Mouse (Mus musculus): ENCODE measurements at regions not wholly inside any gene's neighbourhood (a gene's known extent, or its start where the extent isn't known, plus 50 kb on each side); places are given as distances from the start of the nearest gene placed in this dataset.

DNA sequence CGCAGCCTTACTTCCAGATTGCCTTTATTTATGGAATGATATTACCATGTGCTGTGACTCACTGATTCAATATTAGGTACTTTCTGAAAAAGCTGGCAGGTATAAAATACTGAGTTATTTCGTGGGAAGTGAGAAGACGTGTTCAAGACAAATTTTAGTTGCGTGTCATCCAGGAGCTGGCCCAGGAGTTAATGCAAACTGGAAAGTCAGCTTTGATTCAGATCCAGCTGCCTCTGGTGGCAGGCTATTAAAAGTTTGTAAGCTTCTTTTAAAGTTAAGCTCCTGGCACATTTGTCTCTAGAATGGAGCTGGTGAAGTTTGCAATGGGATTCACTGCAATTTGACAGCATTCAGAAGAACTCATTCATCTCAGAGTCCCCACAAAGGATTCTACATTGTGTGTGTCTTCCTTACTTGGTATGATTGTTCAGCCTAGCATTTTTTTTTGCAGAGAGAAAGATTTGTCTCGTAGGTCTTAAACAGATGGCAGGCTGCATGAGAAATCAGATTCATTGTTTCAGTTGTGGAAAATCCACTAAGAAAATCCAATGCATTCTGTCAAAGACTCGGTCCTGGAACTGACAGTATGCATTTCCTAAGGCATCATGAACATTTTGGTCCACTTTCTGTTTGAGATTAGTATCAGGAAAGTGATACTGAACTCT, 599.1 kb downstream of the Gm19410 start:
- Histone ChIP-seq H3K4me3 (ENCODE audit: insufficient read depth in 1 of 2, low read depth in 2 of 2, low read length in 2 of 2) (no peak overlapping the region), H3K27ac (no peak overlapping the region), H3K9ac (replicated peaks) (no peak overlapping the region), H3K4me1 (replicated peaks; ENCODE audit: control insufficient read depth in 2 of 2, insufficient read depth in 2 of 2, low read length in 1 of 2) (no peaks in the 10 kb centered on the region), H3K27me3 (ENCODE audit: control insufficient read depth, insufficient read depth, low read length) (no peaks in the 10 kb centered on the region), H3K9me3 (ENCODE audit: control insufficient read depth, low read length) (no peaks in the 10 kb centered on the region), H3K4me2 (ENCODE audit: low read depth) (no peak overlapping the region), H3K36me3 (replicated peaks; ENCODE audit: control insufficient read depth, insufficient read depth, low read depth) (no peaks in the 10 kb centered on the region)
- TF ChIP-seq CTCF (IDR thresholded peaks at IDR 0.05; ENCODE audit: low read depth) (no peak), EP300 (IDR thresholded peaks at IDR 0.05; ENCODE audit: low read depth) (no peak)
- ATAC-seq (ENCODE audit: insufficient read depth), result no peak
- WGBS (ENCODE audit: insufficient replicate concordance), result 65% methylated on average over 6 of the region's 6 CpGs
- no peak for DNase-seq (ENCODE audit: low read depth in 3 of 3, low spot score in 3 of 3)

DNA sequence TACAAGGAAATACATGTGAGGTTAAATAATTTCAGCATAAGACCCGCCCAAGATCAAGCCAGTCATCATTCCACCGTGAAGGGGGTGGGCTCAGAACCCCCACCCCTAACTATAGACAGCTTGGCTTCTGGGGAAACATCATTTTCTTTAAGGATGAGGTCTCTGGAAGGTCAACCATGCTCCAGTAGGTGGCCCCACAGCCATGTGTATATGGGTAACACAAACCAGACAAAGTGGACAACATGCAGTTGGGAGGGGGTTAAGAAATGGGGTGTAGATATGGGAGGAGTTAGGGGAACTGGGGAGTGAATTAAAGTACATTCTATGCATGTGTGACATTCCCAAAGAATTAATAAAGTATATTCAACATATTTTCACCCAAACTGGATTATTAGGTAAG, 600.4 kb downstream of the Gm19410 start:
- no peak for TF ChIP-seq CTCF (IDR thresholded peaks at IDR 0.05; ENCODE audit: low read depth)
- no peak for TF ChIP-seq EP300 (IDR thresholded peaks at IDR 0.05; ENCODE audit: low read depth)
- H3K27me3 ChIP-seq (ENCODE audit: control insufficient read depth, insufficient read depth, low read length), result no peaks in the 10 kb centered on the region
- 24% methylated on average over 2 of the region's 2 CpGs for WGBS (ENCODE audit: insufficient replicate concordance)
- no peak overlapping the region for H3K4me3 ChIP-seq (ENCODE audit: insufficient read depth in 1 of 2, low read depth in 2 of 2, low read length in 2 of 2)
- no peak overlapping the region for H3K4me2 ChIP-seq (ENCODE audit: low read depth)
- no peaks in the 10 kb centered on the region for H3K9me3 ChIP-seq (ENCODE audit: control insufficient read depth, low read length)
- no peak overlapping the region for H3K9ac ChIP-seq (replicated peaks)
- DNase-seq (ENCODE audit: low read depth in 3 of 3, low spot score in 3 of 3) (no peak), ATAC-seq (ENCODE audit: insufficient read depth) (no peak)
- H3K27ac ChIP-seq, result no peak overlapping the region
- no peaks in the 10 kb centered on the region for H3K4me1 ChIP-seq (replicated peaks; ENCODE audit: control insufficient read depth in 2 of 2, insufficient read depth in 2 of 2, low read length in 1 of 2)
- H3K36me3 ChIP-seq (replicated peaks; ENCODE audit: control insufficient read depth, insufficient read depth, low read depth), result no peaks in the 10 kb centered on the region

DNA sequence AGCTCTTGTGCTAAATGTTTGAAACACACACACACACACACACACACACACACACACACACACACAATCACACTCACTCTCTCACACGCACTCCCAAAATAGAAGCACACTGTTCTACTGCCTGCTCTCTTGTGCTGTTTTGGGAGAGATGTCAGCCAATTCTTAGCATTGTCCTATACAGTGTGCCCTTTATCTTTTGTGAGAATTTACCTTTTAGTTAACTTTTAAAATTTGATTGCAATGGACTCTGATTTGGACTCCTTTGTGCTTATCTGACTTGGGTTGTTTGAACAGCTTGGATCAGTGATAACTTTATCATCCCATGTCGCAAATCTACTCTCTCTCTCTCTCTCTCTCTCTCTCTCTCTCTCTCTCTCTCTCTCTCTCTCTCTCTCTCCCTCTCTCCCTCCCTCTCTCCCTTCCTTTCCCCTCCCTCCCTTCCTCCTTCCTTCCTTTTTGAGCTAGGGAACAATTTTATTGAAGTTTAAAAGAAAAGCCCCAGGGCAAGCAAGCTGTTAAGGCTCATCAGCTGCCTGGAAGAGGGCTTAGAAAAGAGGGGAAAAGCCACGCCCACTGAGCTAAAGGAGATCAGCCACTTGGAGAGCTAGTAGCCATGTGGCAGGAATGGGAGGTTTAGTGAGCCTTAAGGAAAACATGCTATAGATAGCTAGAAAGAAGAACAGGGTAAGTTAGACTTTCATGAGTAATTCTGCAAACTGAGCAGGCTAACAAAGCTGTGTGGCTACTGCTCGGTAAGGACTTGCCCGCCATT, 611.2 kb downstream of the Gm19410 start:
- H3K4me3 ChIP-seq (ENCODE audit: insufficient read depth in 1 of 2, low read depth in 2 of 2, low read length in 2 of 2), result no peak overlapping the region
- H3K9ac ChIP-seq (replicated peaks), result no peak overlapping the region
- ATAC-seq (ENCODE audit: insufficient read depth), result no peak
- no peaks in the 10 kb centered on the region for H3K27me3 ChIP-seq (ENCODE audit: control insufficient read depth, insufficient read depth, low read length)
- H3K27ac ChIP-seq, result no peak overlapping the region
- no peaks in the 10 kb centered on the region for H3K9me3 ChIP-seq (ENCODE audit: control insufficient read depth, low read length)
- WGBS (ENCODE audit: insufficient replicate concordance), result 48% methylated on average over 5 of the region's 5 CpGs
- no peak overlapping the region for H3K4me2 ChIP-seq (ENCODE audit: low read depth)
- H3K4me1 ChIP-seq (replicated peaks; ENCODE audit: control insufficient read depth in 2 of 2, insufficient read depth in 2 of 2, low read length in 1 of 2), result no peaks in the 10 kb centered on the region
- H3K36me3 ChIP-seq (replicated peaks; ENCODE audit: control insufficient read depth, insufficient read depth, low read depth), result no peaks in the 10 kb centered on the region
- no peak for DNase-seq (ENCODE audit: low read depth in 3 of 3, low spot score in 3 of 3)
- no peak for TF ChIP-seq EP300 (IDR thresholded peaks at IDR 0.05; ENCODE audit: low read depth)
- TF ChIP-seq CTCF (IDR thresholded peaks at IDR 0.05; ENCODE audit: low read depth), result no peak

DNA sequence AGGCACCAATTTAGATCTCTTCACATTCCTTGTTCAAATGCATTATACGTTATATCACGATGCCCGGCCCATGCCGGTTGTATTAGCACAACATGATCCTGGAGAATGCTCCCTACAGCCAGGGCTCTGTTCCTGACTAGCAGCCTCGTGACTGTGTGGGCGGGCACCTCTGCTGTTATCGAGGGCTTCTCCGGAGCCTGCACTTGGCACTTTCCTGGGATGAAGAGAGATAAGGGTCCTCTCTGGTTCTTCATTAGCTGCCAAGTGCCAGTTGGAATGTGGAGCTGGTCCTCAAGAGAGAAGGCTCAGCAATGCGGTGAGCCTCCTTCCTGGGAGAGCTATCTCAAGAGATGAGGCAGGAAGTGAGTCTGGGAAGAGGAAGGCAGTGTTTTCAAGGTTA, 598.9 kb upstream of the AI429214 start:
- no peak for ATAC-seq (ENCODE audit: insufficient read depth)
- no peaks in the 10 kb centered on the region for H3K36me3 ChIP-seq (replicated peaks; ENCODE audit: control insufficient read depth, insufficient read depth, low read depth)
- DNase-seq (ENCODE audit: low read depth in 3 of 3, low spot score in 3 of 3), result no peak

DNA sequence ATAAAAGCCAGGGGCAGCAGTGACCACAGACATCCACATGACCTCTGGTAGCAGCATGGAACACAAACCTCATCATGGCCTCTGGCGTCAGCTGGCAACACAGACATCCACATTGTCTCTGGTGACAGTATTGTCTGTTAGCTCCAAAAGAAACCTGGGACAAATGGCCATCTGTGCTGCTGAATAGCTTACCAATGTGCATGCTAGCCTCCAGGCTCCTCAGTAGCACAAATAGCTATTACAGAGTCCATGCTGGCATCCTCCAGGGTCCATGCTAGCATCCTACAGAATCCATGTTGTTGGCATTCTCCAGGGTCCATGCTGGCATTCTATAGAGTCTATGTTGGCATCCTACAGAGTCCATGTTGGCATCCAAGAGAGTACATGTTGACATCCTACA, 596.9 kb upstream of the AI429214 start:
- Histone ChIP-seq H3K4me2 (ENCODE audit: low read depth) (no peak overlapping the region), H3K27ac (no peak overlapping the region), H3K36me3 (replicated peaks; ENCODE audit: control insufficient read depth, insufficient read depth, low read depth) (no peaks in the 10 kb centered on the region), H3K27me3 (ENCODE audit: control insufficient read depth, insufficient read depth, low read length) (no peaks in the 10 kb centered on the region), H3K9me3 (ENCODE audit: control insufficient read depth, low read length) (no peaks in the 10 kb centered on the region), H3K9ac (replicated peaks) (no peak overlapping the region), H3K4me1 (replicated peaks; ENCODE audit: control insufficient read depth in 2 of 2, insufficient read depth in 2 of 2, low read length in 1 of 2) (no peaks in the 10 kb centered on the region), H3K4me3 (ENCODE audit: insufficient read depth in 1 of 2, low read depth in 2 of 2, low read length in 2 of 2) (no peak overlapping the region)
- no peak for ATAC-seq (ENCODE audit: insufficient read depth)
- 44% methylated on average over 1 of the region's 1 CpGs for WGBS (ENCODE audit: insufficient replicate concordance)
- no peak for DNase-seq (ENCODE audit: low read depth in 3 of 3, low spot score in 3 of 3)
- TF ChIP-seq EP300 (IDR thresholded peaks at IDR 0.05; ENCODE audit: low read depth) (no peak), CTCF (IDR thresholded peaks at IDR 0.05; ENCODE audit: low read depth) (no peak)

More for the DNA sequence above, 598.9 kb upstream of the AI429214 start:
- Histone ChIP-seq H3K27ac (no peak overlapping the region), H3K4me3 (ENCODE audit: insufficient read depth in 1 of 2, low read depth in 2 of 2, low read length in 2 of 2) (no peak overlapping the region), H3K9ac (replicated peaks) (no peak overlapping the region), H3K4me2 (ENCODE audit: low read depth) (no peak overlapping the region), H3K9me3 (ENCODE audit: control insufficient read depth, low read length) (no peaks in the 10 kb centered on the region), H3K4me1 (replicated peaks; ENCODE audit: control insufficient read depth in 2 of 2, insufficient read depth in 2 of 2, low read length in 1 of 2) (no peaks in the 10 kb centered on the region), H3K27me3 (ENCODE audit: control insufficient read depth, insufficient read depth, low read length) (no peaks in the 10 kb centered on the region)
- WGBS (ENCODE audit: insufficient replicate concordance), result 55% methylated on average over 9 of the region's 9 CpGs
- no peak for TF ChIP-seq CTCF (IDR thresholded peaks at IDR 0.05; ENCODE audit: low read depth)
- no peak for TF ChIP-seq EP300 (IDR thresholded peaks at IDR 0.05; ENCODE audit: low read depth)
